Mouse (Mus musculus) bone marrow, adult 2 months (tissue): ENCODE results near the gene Dlx5. TPM values are rescaled to one million over a fixed set of nuclear protein-coding genes. Genes with fewer than 3 reads are reported as not detected.

Experiments
- H3K27ac ChIP-seq: fragments of 200-500 bp; 2 replicates; pipeline ENCODE4 v1.5.1; 2012; ENCODE audit warnings: low read depth, mild to moderate bottlenecking, control low read depth, inconsistent platforms, low read length; ENCODE audit not compliant: control insufficient read depth, poor library complexity, insufficient read depth
- H3K4me1 ChIP-seq: fragments of 200-500 bp; 2 replicates; pipeline ENCODE4 v1.6.1; 2011; ENCODE audit warnings: low read length; ENCODE audit not compliant: control insufficient read depth, insufficient read depth
- H3K4me3 ChIP-seq: fragments of 200-500 bp; replicated peaks from 2 replicates; pipeline ENCODE3; 2011; ENCODE audit warnings: mild to moderate bottlenecking, low read depth, low read length, control low read depth; ENCODE audit not compliant: control insufficient read depth
- CTCF ChIP-seq: fragments of 200-500 bp; IDR thresholded peaks from 2 replicates; pipeline ENCODE4 v1.5.1; 2011; ENCODE audit warnings: low read length, control low read depth; ENCODE audit not compliant: control insufficient read depth, insufficient read depth
- POLR2A ChIP-seq: fragments of 200-500 bp; IDR thresholded peaks from 2 replicates; pipeline ENCODE4 v1.6.1; 2011; ENCODE audit warnings: low read depth, mild to moderate bottlenecking, control low read depth, low read length, borderline replicate concordance; ENCODE audit not compliant: control insufficient read depth
- WGBS: fragments of 180-500 bp; shearing (Covaris S2); methylation state at CpG from one replicate; pipeline ENCODE4 v1.1.7; 2018; 5-methylcytosine and 5-hydroxymethylcytosine counted together
- polyA plus RNA-seq: library from polyadenylated mRNA; stranded (reverse); fragments of >200 nt; gene quantifications from 2 replicates; pipeline ENCODE4 v1.2.4, GENCODE M21; 2011; ENCODE audit warnings: low replicate concordance; ENCODE audit not compliant: missing spikeins, insufficient read depth, insufficient read length

Dlx5 gene
- polyA plus RNA-seq, 1 experiment = 1.8 TPM

- 54% methylated on average over 6 of the region's 6 CpGs for WGBS
- Histone ChIP-seq H3K4me1 (no peaks in the 10 kb centered on the region), H3K4me3 (no peak overlapping the region), H3K27ac (no peak overlapping the region)
- no peak for TF ChIP-seq CTCF
- TF ChIP-seq POLR2A = no peak
These were observed 8.2 kb upstream of the Dlx5 start for GRCm38 (mm10) chr6:6890047-6890446.

- Histone ChIP-seq H3K27ac (no peak overlapping the region), H3K4me3 (no peak overlapping the region), H3K4me1 (no peaks in the 10 kb centered on the region)
- 72% methylated on average over 3 of the region's 3 CpGs for WGBS
- TF ChIP-seq CTCF = no peak
- TF ChIP-seq POLR2A = no peak
These were observed 4.3 kb upstream of the Dlx5 start for GRCm38 (mm10) chr6:6886225-6886624.

GRCm38 (mm10) chr6:6884897-6885296, 3.0 kb upstream of the Dlx5 start:
- H3K27ac ChIP-seq = no peak overlapping the region
- WGBS = 14% methylated on average over 12 of the region's 12 CpGs
- H3K4me3 ChIP-seq = no peak overlapping the region
- H3K4me1 ChIP-seq = no peaks in the 10 kb centered on the region
- TF ChIP-seq CTCF (peak; percentile 31), POLR2A (no peak)

- 8% methylated on average over 10 of the region's 11 CpGs for WGBS
- H3K27ac ChIP-seq = no peak overlapping the region
- TF ChIP-seq CTCF (no peak), POLR2A (no peak)
- H3K4me3 ChIP-seq = no peak overlapping the region
- no peaks in the 10 kb centered on the region for H3K4me1 ChIP-seq
These were observed 447 bp upstream of the Dlx5 start for GRCm38 (mm10) chr6:6882266-6882797.

GRCm38 (mm10) chr6:6881115-6881637, 709 bp downstream of the Dlx5 start:
- Histone ChIP-seq H3K4me1 (no peaks in the 10 kb centered on the region), H3K4me3 (no peak overlapping the region), H3K27ac (peak overlapping the region; percentile 43; the same call in 1 of the 2 replicates)
- 5% methylated on average over 30 of the region's 30 CpGs for WGBS
- no peak for TF ChIP-seq CTCF
- no peak for TF ChIP-seq POLR2A

GRCm38 (mm10) chr6:6880361-6881114, 1.3 kb downstream of the Dlx5 start:
- H3K4me3 ChIP-seq = no peak overlapping the region
- WGBS = 5% methylated on average over 24 of the region's 24 CpGs
- H3K27ac ChIP-seq = no peak overlapping the region
- TF ChIP-seq CTCF (no peak), POLR2A (no peak)
- no peaks in the 10 kb centered on the region for H3K4me1 ChIP-seq

- TF ChIP-seq POLR2A (no peak), CTCF (no peak)
- WGBS = 5% methylated on average over 44 of the region's 44 CpGs
- Histone ChIP-seq H3K4me1 (no peaks in the 10 kb centered on the region), H3K27ac (no peak overlapping the region), H3K4me3 (no peak overlapping the region)
These were observed 2.2 kb downstream of the Dlx5 start for GRCm38 (mm10) chr6:6879371-6880325.

- Histone ChIP-seq H3K4me1 (no peaks in the 10 kb centered on the region), H3K4me3 (no peak overlapping the region), H3K27ac (no peak overlapping the region)
- 4% methylated on average over 14 of the region's 14 CpGs for WGBS
- TF ChIP-seq CTCF (no peak), POLR2A (no peak)
These were observed 3.0 kb downstream of the Dlx5 start for GRCm38 (mm10) chr6:6878841-6879291.
